Mouse (Mus musculus) gastrocnemius, adult 18-20 months (tissue): ENCODE results near the gene Psg21. TPM values are rescaled to one million over a fixed set of nuclear protein-coding genes. Genes with fewer than 3 reads are reported as not detected.
"Not testable (repeated sequence)": the region's sequence is repeated elsewhere in the genome, so short reads cannot be mapped to it uniquely, and the experiment has no call there.

ENCODE experiments used
- DNase-seq: peaks from one replicate; pipeline ENCODE4 v3.0.0; 2021; ENCODE audit warnings: low spot score
- long read RNA-seq, 2 experiments: library from polyadenylated mRNA; stranded (forward); transcript quantifications; one replicate each; pipeline ENCODE4 v2.0.0; 2021
- total RNA-seq, 2 experiments: library from RNA; stranded (reverse); gene quantifications; 2 replicates each; pipeline ENCODE4 v1.2.3; 2021

The Psg21 gene
- total RNA-seq, result not detected
- long read RNA-seq, experiment 1, result 0 reads
- long read RNA-seq, experiment 2, result 0 reads

DNA sequence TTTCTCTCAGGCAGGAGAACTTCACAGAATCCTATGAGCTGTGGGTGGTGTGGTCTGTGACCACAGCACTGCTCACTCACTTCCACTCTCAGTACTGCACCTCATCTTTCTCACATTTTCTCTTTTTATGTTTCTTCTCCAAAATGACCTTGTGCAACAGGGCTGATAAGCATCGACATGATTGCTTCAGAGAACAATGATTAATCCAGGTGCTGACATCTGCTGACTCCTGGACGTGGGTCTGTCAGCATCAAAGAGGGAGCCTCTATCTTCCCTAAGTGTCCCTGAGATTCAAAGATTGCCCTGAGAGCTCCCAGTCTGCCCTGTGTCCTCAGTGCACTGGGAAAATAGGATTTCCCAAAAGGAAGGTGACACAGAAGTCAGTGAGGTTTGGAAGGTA is at the start of gene Psg21:
Psg21 (minus strand) TSS at position 101 of the 400 bp plus-strand sequence.
- DNase-seq, result not testable (repeated sequence)

DNA sequence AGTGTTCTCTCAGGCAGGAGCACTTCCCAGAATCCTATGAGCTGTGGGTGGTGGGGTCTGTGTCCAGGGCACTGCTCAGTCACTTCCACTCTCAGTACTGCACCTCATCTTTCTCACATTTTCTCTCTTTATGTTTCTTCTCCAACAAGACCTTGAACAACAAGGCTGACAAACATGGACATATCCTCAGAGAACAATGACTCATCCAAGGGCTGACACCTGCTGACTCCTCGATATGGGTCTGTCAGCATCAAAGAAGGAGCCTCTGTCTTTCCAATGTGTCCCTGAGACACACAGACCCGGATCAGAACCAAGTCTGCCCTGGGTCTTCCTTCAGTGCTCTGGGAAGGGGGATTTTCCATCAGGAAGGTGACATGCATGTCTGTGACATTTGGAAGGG is 29.6 kb upstream of the Psg21 start, which contains the start of gene Psg20:
Psg20 (minus strand) TSS at position 101 of the 400 bp plus-strand sequence.
- no peak for DNase-seq

DNA sequence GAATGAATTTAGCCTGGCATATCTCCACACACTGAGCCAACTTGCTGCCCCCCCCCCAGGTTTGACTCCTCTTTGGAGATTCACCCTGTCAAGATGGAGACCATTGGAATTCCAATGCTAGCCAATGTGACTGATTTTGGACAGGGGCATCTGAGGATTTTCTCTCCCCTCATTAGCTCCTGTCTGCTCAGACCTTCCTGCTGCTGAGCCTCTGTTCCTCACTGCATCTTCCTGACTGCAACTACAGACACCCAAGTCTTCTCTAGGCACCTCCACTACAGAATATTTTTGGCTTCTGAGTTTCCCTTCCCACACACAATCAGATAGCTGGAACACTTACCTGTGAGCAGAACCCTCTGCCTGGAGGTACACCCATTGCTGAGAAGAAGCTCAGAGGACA is 29.1 kb upstream of the Psg21 start:
- no peak for DNase-seq

DNA sequence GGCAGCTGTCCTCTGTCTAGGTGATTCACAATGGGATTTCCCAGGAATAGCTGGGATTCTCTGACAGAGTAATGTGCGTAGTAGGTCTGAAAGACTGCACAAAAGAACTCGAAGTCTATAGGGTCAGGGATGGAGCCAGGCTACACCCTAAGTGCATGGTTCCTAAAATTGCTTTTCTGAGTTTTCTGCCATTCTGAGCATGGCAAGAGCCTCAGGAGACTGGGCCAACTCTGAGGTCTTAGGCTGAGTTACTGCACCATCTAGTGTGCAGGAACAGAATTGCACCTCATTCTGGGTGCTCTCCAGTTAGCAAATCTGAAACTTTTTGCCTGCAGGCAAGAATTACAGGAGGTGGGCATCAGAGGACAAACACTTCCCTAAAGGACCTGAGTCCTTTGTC is 23.2 kb upstream of the Psg21 start:
- no peak for DNase-seq

DNA sequence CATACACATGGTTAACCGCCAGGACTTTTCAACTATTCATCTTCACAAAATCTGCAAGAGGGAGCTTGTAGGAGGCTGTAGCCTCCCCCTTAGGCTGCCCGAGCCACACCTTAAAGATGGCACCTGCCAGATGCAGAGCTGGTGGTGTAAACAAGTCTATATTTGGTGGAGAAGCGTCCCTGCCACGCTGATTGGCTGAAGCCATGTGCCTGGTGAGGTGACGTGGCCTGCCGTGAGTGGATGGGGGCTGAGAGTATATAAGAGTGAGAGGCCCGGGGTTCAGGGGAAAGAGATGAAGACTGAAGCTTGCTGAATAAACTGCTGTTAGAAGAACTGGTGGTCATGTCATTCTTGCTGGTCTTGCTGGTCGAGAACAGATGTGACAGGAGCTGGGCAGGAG is 29.6 kb downstream of the Psg21 start:
- DNase-seq, result not testable (repeated sequence)

DNA sequence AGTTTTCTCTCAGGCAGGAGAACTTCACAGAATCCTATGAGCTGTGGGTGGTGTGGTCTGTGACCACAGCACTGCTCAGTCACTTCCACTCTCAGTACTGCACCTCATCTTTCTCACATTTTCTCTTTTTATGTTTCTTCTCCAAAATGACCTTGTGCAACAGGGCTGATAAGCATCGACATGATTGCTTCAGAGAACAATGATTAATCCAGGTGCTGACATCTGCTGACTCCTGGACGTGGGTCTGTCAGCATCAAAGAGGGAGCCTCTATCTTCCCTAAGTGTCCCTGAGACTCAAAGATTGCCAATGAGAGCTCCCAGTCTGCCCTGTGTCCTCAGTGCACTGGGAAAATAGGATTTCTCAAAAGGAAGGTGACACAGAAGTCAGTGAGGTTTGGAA is 40.1 kb downstream of the Psg21 start, which contains the start of gene Psg23:
Psg23 (minus strand) TSS at position 101 of the 400 bp plus-strand sequence.
- not testable (repeated sequence) for DNase-seq

Other genes with a start within 250 kb of the Psg21 start
- gene Psg28, start 224.7 kb downstream of the Psg21 start, total RNA-seq, result not detected
- not detected for gene Psg26, start 172.5 kb downstream of the Psg21 start, total RNA-seq
- gene Psg25, start 124.5 kb downstream of the Psg21 start, total RNA-seq, result not detected
- not detected for gene Psg27, start 89.4 kb downstream of the Psg21 start, total RNA-seq
- gene Psg23, start 40.2 kb downstream of the Psg21 start, total RNA-seq, result not detected
- not detected for gene Psg20, start 29.5 kb upstream of the Psg21 start, total RNA-seq
- not detected for gene Psg22, start 61.4 kb upstream of the Psg21 start, total RNA-seq
- not detected for gene Psg19, start 141.8 kb upstream of the Psg21 start, total RNA-seq
- not detected for gene Psg17, start 164.9 kb upstream of the Psg21 start, total RNA-seq
- 1 to 10 TPM; 1.8 to 3.0 TPM for gene Mill2, start 183.2 kb upstream of the Psg21 start, total RNA-seq
- under 1 TPM in 1 of 2 experiments, not detected in 1; 0.37 TPM for gene Pglyrp1, start 214.6 kb upstream of the Psg21 start, total RNA-seq